Mouse (Mus musculus) intestine, postnatal 0 days (tissue): ENCODE measurements around the gene Arhgef11. TPM values are rescaled to one million over a fixed set of nuclear protein-coding genes. Genes with fewer than 3 reads are reported as not detected.

Source experiments
- ATAC-seq: fragments of 200-750 bp; cut with Nextera tagmentation; 2 replicates; pipeline ENCODE4 v1.8.0; 2017; ENCODE audit warnings: mild to moderate bottlenecking, moderate TSS enrichment, moderate library complexity
- H3K27ac ChIP-seq: fragments of 300-500 bp; sonication (generic); 2 replicates; pipeline ENCODE4 v1.5.1; 2014; ENCODE audit warnings: mild to moderate bottlenecking, low read depth, low read length, moderate library complexity
- H3K27me3 ChIP-seq: fragments of 300-500 bp; sonication (generic); replicated peaks from 2 replicates; pipeline ENCODE4 v1.6.1; 2014; ENCODE audit warnings: low read length, mixed read lengths; ENCODE audit not compliant: control insufficient read depth, insufficient read depth
- H3K36me3 ChIP-seq: fragments of 300-500 bp; sonication (generic); 2 replicates; pipeline ENCODE4 v1.6.1; 2014; ENCODE audit warnings: mild to moderate bottlenecking, moderate library complexity; ENCODE audit not compliant: control insufficient read depth, insufficient read depth
- H3K4me1 ChIP-seq: fragments of 300-500 bp; sonication (generic); replicated peaks from 2 replicates; pipeline ENCODE4 v1.6.1; 2014; ENCODE audit warnings: antibody characterized with exemption, low read length, mixed read lengths; ENCODE audit not compliant: control insufficient read depth, insufficient read depth
- H3K4me2 ChIP-seq: fragments of 300-500 bp; sonication (generic); replicated peaks from 2 replicates; pipeline ENCODE4 v1.6.1; 2014; ENCODE audit warnings: low read depth, mild to moderate bottlenecking, moderate library complexity
- H3K4me3 ChIP-seq: fragments of 300-500 bp; sonication (generic); 2 replicates; pipeline ENCODE4 v1.5.1; 2014; ENCODE audit warnings: low read depth, low read length
- H3K9ac ChIP-seq: fragments of 300-500 bp; sonication (generic); 2 replicates; pipeline ENCODE4 v1.6.1; 2014; ENCODE audit warnings: mild to moderate bottlenecking, low read depth, low read length
- H3K9me3 ChIP-seq: fragments of 300-500 bp; sonication (generic); 2 replicates; pipeline ENCODE4 v1.6.1; 2016; ENCODE audit warnings: mixed run types; ENCODE audit not compliant: control insufficient read depth
- CTCF ChIP-seq: sonication (generic); IDR thresholded peaks from 2 replicates; pipeline ENCODE4 v1.5.1; 2016; ENCODE audit warnings: low read depth, mild to moderate bottlenecking, control low read depth, antibody characterized with exemption, moderate library complexity
- WGBS: fragments of 180-500 bp; shearing (Covaris S2); extraction: QIAGEN DNeasy Blood & Tissue Kit; methylation state at CpG from one replicate; pipeline ENCODE4 v1.1.7; 2014; 5-methylcytosine and 5-hydroxymethylcytosine counted together
- polyA plus RNA-seq: library from polyadenylated mRNA; unstranded; fragments of >200 nt; fragmentation: Nextera tagmentation; extraction: Ambion mirVana; gene quantifications from 2 replicates; pipeline ENCODE4 v1.2.1, GENCODE M21; 2015

Gene Arhgef11
- polyA plus RNA-seq, 1 experiment from 2014 or later: 6.5 TPM

DNA sequence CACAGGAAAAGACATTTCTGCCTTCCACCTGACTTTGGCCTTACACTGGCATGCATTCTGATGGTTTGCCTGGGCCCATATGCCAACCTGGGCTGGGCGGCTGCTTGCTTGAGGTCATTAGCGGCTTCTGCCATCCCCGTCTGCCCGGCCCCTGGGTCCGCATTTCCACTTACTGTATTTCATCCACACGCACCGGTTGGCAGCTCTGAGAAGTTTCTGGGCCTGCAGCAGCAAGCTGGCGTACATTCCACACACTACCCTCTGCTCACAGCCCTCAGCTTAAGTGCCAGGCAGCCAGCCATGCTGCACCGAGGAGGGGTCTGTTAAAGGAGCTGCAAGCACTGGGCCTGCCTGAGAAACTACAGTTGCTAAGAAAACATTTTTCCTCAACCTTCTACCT lies 13.5 kb downstream of the Arhgef11 start:
- Histone ChIP-seq H3K4me2 (no peak overlapping the region), H3K4me1 (no peaks in the 10 kb centered on the region), H3K27me3 (no peaks in the 10 kb centered on the region), H3K4me3 (no peak overlapping the region), H3K27ac (no peak overlapping the region), H3K9me3 (no peaks in the 10 kb centered on the region), H3K9ac (no peak overlapping the region), H3K36me3 (no peaks in the 10 kb centered on the region)
- no peak for TF ChIP-seq CTCF
- 86% methylated on average over 9 of the region's 9 CpGs for WGBS
- ATAC-seq: no peak

- WGBS: 80% methylated on average over 4 of the region's 4 CpGs
- Histone ChIP-seq H3K4me1 (no peaks in the 10 kb centered on the region), H3K4me3 (no peak overlapping the region), H3K4me2 (no peak overlapping the region), H3K27me3 (no peaks in the 10 kb centered on the region), H3K9me3 (no peaks in the 10 kb centered on the region), H3K27ac (no peak overlapping the region), H3K9ac (no peak overlapping the region), H3K36me3 (no peaks in the 10 kb centered on the region)
- ATAC-seq: no peak
- no peak for TF ChIP-seq CTCF
Observed at GRCm38 (mm10) chr3:87631408-87631807, 14.0 kb downstream of the Arhgef11 start.

DNA sequence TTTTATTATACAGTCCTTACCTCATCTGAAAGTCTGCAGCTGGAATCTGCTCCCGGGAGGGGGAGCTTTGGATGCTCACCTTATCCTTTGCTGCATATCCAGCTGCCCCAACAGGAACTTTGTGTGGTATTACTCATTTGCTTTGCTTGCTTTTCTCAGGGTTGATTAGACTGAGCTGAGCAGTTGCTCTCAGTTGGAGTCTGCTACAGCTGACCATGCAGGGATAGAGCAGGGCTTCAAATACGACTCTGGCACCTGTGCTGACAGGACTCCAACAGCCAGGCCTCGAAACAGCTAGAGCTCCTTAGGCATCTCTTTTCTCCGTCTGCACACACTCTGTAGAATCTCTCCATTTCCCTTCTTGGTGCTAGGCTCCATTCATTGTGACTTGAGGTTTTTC lies 18.2 kb downstream of the Arhgef11 start:
- H3K9me3 ChIP-seq: no peaks in the 10 kb centered on the region
- no peak overlapping the region for H3K9ac ChIP-seq
- no peak for TF ChIP-seq CTCF
- H3K27ac ChIP-seq: no peak overlapping the region
- no peaks in the 10 kb centered on the region for H3K27me3 ChIP-seq
- no peaks in the 10 kb centered on the region for H3K36me3 ChIP-seq
- WGBS: 63% methylated on average over 4 of the region's 4 CpGs
- H3K4me2 ChIP-seq: no peak overlapping the region
- H3K4me1 ChIP-seq: no peaks in the 10 kb centered on the region
- H3K4me3 ChIP-seq: no peak overlapping the region
- ATAC-seq: no peak

DNA sequence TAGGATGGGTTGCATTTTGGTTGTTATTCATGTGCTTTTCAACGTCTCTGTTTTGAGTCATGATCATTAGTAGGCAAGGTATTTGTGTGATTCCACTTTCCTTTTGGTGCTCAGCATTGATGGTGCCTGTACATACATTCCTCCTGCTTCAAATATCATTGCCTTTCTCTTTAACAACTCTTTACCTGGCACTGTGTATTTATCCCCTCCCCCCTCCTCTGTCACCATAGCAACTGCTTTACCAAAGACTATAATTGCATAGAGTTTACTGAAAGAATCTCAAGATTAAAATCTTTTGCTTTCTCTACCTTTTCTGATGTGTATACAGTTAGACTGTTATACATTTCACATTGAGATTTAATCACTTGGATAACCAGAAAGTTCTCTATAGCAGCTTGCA lies 26.1 kb downstream of the Arhgef11 start:
- no peak overlapping the region for H3K27ac ChIP-seq
- ATAC-seq: no peak
- no peaks in the 10 kb centered on the region for H3K27me3 ChIP-seq
- no peak overlapping the region for H3K9ac ChIP-seq
- TF ChIP-seq CTCF: no peak
- WGBS: 50% methylated on average over 1 of the region's 1 CpGs
- H3K4me1 ChIP-seq: no peaks in the 10 kb centered on the region
- 0 out of 2 replicates have a peak, but pooled peaks cover 6% of the 10 kb centered on the region for H3K36me3 ChIP-seq
- no peak overlapping the region for H3K4me2 ChIP-seq
- no peak overlapping the region for H3K4me3 ChIP-seq
- H3K9me3 ChIP-seq: no peaks in the 10 kb centered on the region

- no peak for ATAC-seq
- H3K36me3 ChIP-seq: 0 out of 2 replicates have a peak, but pooled peaks cover 2% of the 10 kb centered on the region
- no peak overlapping the region for H3K4me2 ChIP-seq
- H3K27ac ChIP-seq: no peak overlapping the region
- H3K4me3 ChIP-seq: no peak overlapping the region
- no peaks in the 10 kb centered on the region for H3K4me1 ChIP-seq
- no peaks in the 10 kb centered on the region for H3K27me3 ChIP-seq
- no peaks in the 10 kb centered on the region for H3K9me3 ChIP-seq
- no peak overlapping the region for H3K9ac ChIP-seq
- WGBS: 100% methylated on average over 1 of the region's 1 CpGs
- no peak for TF ChIP-seq CTCF
Observed at GRCm38 (mm10) chr3:87646174-87646573, 28.8 kb downstream of the Arhgef11 start.

DNA sequence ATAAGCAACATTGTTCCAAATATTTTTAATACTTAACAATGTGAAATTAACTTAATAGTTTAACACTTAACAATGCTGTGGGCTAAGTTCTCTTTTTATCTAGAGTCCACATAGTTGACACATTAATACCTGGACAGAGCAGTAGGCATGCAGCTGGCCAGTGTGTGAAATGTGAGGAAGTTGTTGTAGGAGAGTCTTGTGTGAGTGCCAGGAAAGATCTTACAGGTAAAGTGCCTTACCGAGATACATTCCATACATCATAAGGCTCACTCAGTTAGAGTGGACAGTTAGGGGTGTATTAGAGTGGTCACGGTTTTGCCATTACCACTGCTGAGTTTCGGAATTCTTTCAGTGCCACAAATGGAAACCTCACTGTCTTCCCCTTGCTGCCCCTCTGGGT lies 31.7 kb downstream of the Arhgef11 start:
- no peak for TF ChIP-seq CTCF
- H3K27me3 ChIP-seq: no peaks in the 10 kb centered on the region
- no peaks in the 10 kb centered on the region for H3K9me3 ChIP-seq
- no peaks in the 10 kb centered on the region for H3K36me3 ChIP-seq
- no peak overlapping the region for H3K4me2 ChIP-seq
- no peak overlapping the region for H3K27ac ChIP-seq
- no peak overlapping the region for H3K4me3 ChIP-seq
- H3K9ac ChIP-seq: no peak overlapping the region
- 88% methylated on average over 3 of the region's 3 CpGs for WGBS
- no peak for ATAC-seq
- H3K4me1 ChIP-seq: no peaks in the 10 kb centered on the region

- H3K36me3 ChIP-seq: peaks cover 5% of the 10 kb centered on the region; the same call in 1 of the 2 replicates
- H3K4me1 ChIP-seq: no peaks in the 10 kb centered on the region
- no peak for ATAC-seq
- no peak overlapping the region for H3K27ac ChIP-seq
- H3K4me2 ChIP-seq: no peak overlapping the region
- peak; percentile 2; the same call in 1 of the 2 replicates for TF ChIP-seq CTCF
- H3K27me3 ChIP-seq: no peaks in the 10 kb centered on the region
- WGBS: 78% methylated on average over 2 of the region's 2 CpGs
- no peak overlapping the region for H3K4me3 ChIP-seq
- no peak overlapping the region for H3K9ac ChIP-seq
- no peaks in the 10 kb centered on the region for H3K9me3 ChIP-seq
Observed at GRCm38 (mm10) chr3:87658348-87658747, 41.0 kb downstream of the Arhgef11 start.
